Mouse (Mus musculus): ENCODE measurements around the gene Tagap.

DNA sequence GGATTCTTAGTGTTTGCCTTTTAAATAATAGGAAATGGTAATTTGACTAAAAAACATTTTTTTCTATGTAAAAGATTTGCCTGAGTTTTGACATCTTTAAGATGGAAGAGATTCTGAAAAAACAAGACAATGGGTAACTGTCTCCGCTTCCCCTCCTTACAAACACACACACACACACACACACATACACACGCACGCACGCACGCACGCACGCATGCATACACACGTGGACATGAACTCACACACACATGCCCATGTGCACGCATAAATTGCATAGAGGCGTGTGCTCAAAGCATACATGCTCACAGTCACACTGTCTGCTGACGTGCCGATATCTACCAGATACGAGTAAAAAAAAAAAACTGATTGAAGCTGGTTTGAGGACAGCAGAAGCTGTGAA lies 49.3 kb upstream of the Tagap start:
- TF ChIP-seq CTCF (IDR thresholded peaks at IDR 0.05; ENCODE audit: control insufficient read depth, insufficient read depth, insufficient read length) (no peak), MYOG (IDR thresholded peaks at IDR 0.05; ENCODE audit: control insufficient read depth, extremely low read depth, insufficient read length) (no peak), MYOD1 (IDR thresholded peaks at IDR 0.05; ENCODE audit: control insufficient read depth, insufficient read length, low read depth) (no peak), USF1 (IDR thresholded peaks at IDR 0.05; ENCODE audit: low read depth) (no peak)

Data from C2C12 (cell line).